Mouse (Mus musculus) thymus, postnatal 14 days (tissue): Measurements from ENCODE around the gene Rgs12.
A peak's percentile ranks its signal among the peaks of the same experiment; 100 is the strongest.

Experiments
- DNase-seq: peaks from one replicate; pipeline ENCODE4 v3.0.0; 2021

Rgs12 gene

DNA sequence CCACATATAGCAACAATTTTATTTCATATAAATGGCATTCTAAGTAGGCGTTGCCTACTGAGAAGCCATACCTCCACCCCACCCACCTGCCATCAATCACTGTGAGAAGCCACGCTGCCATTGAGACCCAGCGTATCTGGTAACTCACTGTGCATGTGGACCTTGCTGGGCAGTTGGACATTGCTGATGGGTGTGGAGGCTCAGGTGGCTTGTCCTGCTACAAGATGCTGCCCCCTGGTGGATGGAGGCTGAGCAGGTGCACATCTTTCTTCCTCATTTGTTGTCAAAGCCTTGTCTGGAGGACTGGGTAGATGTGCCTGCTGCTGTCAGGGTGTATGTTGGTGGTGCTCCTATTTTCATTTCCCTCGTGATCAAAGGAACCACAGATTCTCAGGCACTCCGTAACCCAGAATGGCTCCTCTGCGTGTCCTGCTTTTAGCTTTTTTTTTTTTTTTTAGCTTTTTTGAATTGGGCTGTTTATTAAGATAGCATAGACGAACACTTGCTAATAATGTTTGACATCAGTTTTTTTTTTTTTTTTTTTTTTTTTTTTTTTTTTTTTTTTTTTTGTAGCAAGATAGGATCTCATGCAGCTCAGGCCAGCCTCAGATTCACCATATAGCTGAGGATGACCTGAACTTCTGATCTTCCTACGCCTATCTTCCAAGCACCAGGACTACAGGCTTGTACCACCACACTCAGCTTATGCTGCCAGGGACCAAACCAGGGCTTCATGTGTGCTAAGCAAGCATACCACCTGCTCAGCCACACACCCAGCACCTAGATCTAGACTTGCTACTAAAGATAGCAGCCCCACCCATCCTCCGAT is 139.8 kb downstream of the Rgs12 start:
- peak; percentile 70 for DNase-seq
